Mouse (Mus musculus): ENCODE measurements around the gene Zbtb7a.
A peak's percentile ranks its signal among the peaks of the same experiment; 100 is the strongest.

Zbtb7a gene

GRCm38 (mm10) chr10:81134966-81135681 lies at the start of gene Zbtb7a:
Gene Zbtb7a (plus strand): TSS chr10:81135220.
- DNase-seq (ENCODE audit: low spot score), result no peak

GRCm38 (mm10) chr10:81087021-81087420 lies 48.0 kb upstream of the Zbtb7a start:
- no peak for DNase-seq (ENCODE audit: low spot score)

- DNase-seq (ENCODE audit: low spot score), result no peak
Observed at GRCm38 (mm10) chr10:81089216-81089615, 45.8 kb upstream of the Zbtb7a start.

GRCm38 (mm10) chr10:81090621-81091020 lies 44.4 kb upstream of the Zbtb7a start:
- DNase-seq (ENCODE audit: low spot score), result no peak

GRCm38 (mm10) chr10:81092465-81093250 lies 42.4 kb upstream of the Zbtb7a start:
- DNase-seq (ENCODE audit: low spot score), result peak; percentile 57

- DNase-seq (ENCODE audit: low spot score), result no peak
Observed at GRCm38 (mm10) chr10:81094931-81095678, 39.9 kb upstream of the Zbtb7a start.

GRCm38 (mm10) chr10:81105565-81106112 lies 29.4 kb upstream of the Zbtb7a start, which contains the start of gene Map2k2:
Gene Map2k2 (plus strand): TSS chr10:81105915.
- peak; percentile 96 for DNase-seq (ENCODE audit: low spot score)

GRCm38 (mm10) chr10:81106113-81106721 lies 28.8 kb upstream of the Zbtb7a start:
- DNase-seq (ENCODE audit: low spot score), result peak; percentile 71

- DNase-seq (ENCODE audit: low spot score), result no peak
Observed at GRCm38 (mm10) chr10:81112946-81113345, 22.1 kb upstream of the Zbtb7a start.

GRCm38 (mm10) chr10:81119625-81120024 lies 15.4 kb upstream of the Zbtb7a start:
- DNase-seq (ENCODE audit: low spot score), result no peak

- DNase-seq (ENCODE audit: low spot score), result no peak
Observed at GRCm38 (mm10) chr10:81120650-81121049, 14.4 kb upstream of the Zbtb7a start.

- DNase-seq (ENCODE audit: low spot score), result no peak
Observed at GRCm38 (mm10) chr10:81122889-81123288, 12.1 kb upstream of the Zbtb7a start.

- no peak for DNase-seq (ENCODE audit: low spot score)
Observed at GRCm38 (mm10) chr10:81123500-81123899, 11.5 kb upstream of the Zbtb7a start.

- peak; percentile 45 for DNase-seq (ENCODE audit: low spot score)
Observed at GRCm38 (mm10) chr10:81134181-81134587, 836 bp upstream of the Zbtb7a start.

GRCm38 (mm10) chr10:81135831-81136705 lies 1.0 kb downstream of the Zbtb7a start:
- peak; percentile 74 for DNase-seq (ENCODE audit: low spot score)

GRCm38 (mm10) chr10:81136706-81137231 lies 1.7 kb downstream of the Zbtb7a start:
- DNase-seq (ENCODE audit: low spot score), result peak; percentile 75

- DNase-seq (ENCODE audit: low spot score), result peak; percentile 98
Observed at GRCm38 (mm10) chr10:81137252-81138130, 2.5 kb downstream of the Zbtb7a start.

- no peak for DNase-seq (ENCODE audit: low spot score)
Observed at GRCm38 (mm10) chr10:81138131-81138782, 3.2 kb downstream of the Zbtb7a start.
